Comparison of ENCODE assay signal across 10 mouse cellular contexts in the genomic region with DNA sequence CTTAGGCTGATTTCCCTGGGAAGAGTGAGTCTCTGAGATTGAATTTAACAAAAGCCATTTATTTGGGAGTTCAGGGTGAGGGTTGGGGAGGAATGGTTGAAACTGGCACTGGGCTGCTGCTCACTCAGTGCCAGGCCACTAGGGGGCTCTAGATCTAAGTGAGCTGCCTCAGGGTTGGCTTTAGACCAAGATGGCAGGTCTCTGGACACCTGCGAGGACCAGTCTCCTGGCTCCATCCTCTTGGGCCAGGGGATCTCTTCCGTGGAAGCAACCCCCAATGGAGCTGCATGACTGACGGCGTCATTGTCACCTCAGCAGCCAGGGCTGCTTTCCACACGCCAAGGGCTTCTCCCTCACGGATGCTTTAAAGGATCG. TPM values are rescaled to one million over a fixed set of nuclear protein-coding genes. Genes with fewer than 3 reads are reported as not detected.
DNase-seq lines count a peak whose midpoint lies in the region; ATAC-seq and TF ChIP-seq lines count a peak whose summit lies in the region.
"Had no signal": no experiment of that assay in that cellular context is flagged by ENCODE, and none has a peak within 500 bp of the region (broad histone marks: within the 10 kb centered on the region; RNA-seq: fewer than 3 reads in every experiment).

No protein-coding gene starts in this region.

- no peaks in the 10 kb centered on the region for H3K4me1 ChIP-seq in forebrain, embryonic 11.5 days (replicated peaks; ENCODE audit: control insufficient read depth, insufficient read depth, low read length)
- no peaks in the 10 kb centered on the region for H3K4me1 ChIP-seq in forebrain, embryonic 14.5 days (ENCODE audit: control insufficient read depth, insufficient read depth, low read length)
- H3K4me1 ChIP-seq in midbrain, postnatal 0 days (ENCODE audit: insufficient read depth, low read length) = no peaks in the 10 kb centered on the region
- no peaks in the 10 kb centered on the region for H3K4me1 ChIP-seq in midbrain, embryonic 10.5 days
- H3K4me1 ChIP-seq: limb, embryonic 13.5 days had no signal

- H3K4me2 ChIP-seq in forebrain, embryonic 11.5 days (ENCODE audit: low read depth, low read length, severe bottlenecking) = no peak overlapping the region
- no peak overlapping the region for H3K4me2 ChIP-seq in forebrain, embryonic 14.5 days (ENCODE audit: low read length)
- no peak overlapping the region for H3K4me2 ChIP-seq in midbrain, postnatal 0 days (ENCODE audit: low read depth, low read length, poor library complexity, severe bottlenecking)
- H3K4me2 ChIP-seq: limb, embryonic 13.5 days had no signal

- no peak overlapping the region for H3K27ac ChIP-seq in forebrain, embryonic 11.5 days (ENCODE audit: low read depth, low read length)
- no peak overlapping the region for H3K27ac ChIP-seq in forebrain, embryonic 14.5 days (ENCODE audit: low read depth, low read length)
- H3K27ac ChIP-seq in midbrain, postnatal 0 days (ENCODE audit: low read depth, low read length) = no peak overlapping the region
- no peak overlapping the region for H3K27ac ChIP-seq in midbrain, embryonic 10.5 days (replicated peaks)
- H3K27ac ChIP-seq: limb, embryonic 13.5 days had no signal

- 66% methylated on average over 7 of the region's 7 CpGs for WGBS in forebrain, embryonic 11.5 days
- WGBS in forebrain, embryonic 14.5 days = 63% methylated on average over 7 of the region's 7 CpGs
- WGBS in midbrain, postnatal 0 days = 62% methylated on average over 7 of the region's 7 CpGs
- 61% methylated on average over 7 of the region's 7 CpGs for WGBS in midbrain, embryonic 10.5 days

- ATAC-seq in forebrain, embryonic 11.5 days (replicated peaks; ENCODE audit: low FRiP score) = peak; percentile 8; the same call in 1 of the 2 replicates
- ATAC-seq in forebrain, embryonic 14.5 days = no peak
- ATAC-seq in midbrain, postnatal 0 days (ENCODE audit: low FRiP score) = no peak
- ATAC-seq in megakaryocyte progenitor cell, adult 5-6 weeks (replicated peaks; ENCODE audit: poor library complexity) = peak; percentile 58

- DNase-seq in forebrain, embryonic 11.5 days (ENCODE audit: low spot score) = no peak
- no peak for DNase-seq in forebrain, embryonic 14.5 days (ENCODE audit: low spot score)
- DNase-seq in midbrain, postnatal 0 days (ENCODE audit: low spot score) = no peak
- no peak for DNase-seq in midbrain, embryonic 10.5 days (ENCODE audit: low spot score)
- DNase-seq in brain, adult 2 months (ENCODE audit: low read depth, low spot score) = peak; percentile 59
- no peak for DNase-seq in lung, postnatal 10 days
- no peak for DNase-seq in yolk sac, embryonic 10.5 days (ENCODE audit: low spot score)

- H3K9ac ChIP-seq in forebrain, embryonic 11.5 days (ENCODE audit: low read length) = no peak overlapping the region
- H3K9ac ChIP-seq in forebrain, embryonic 14.5 days (ENCODE audit: low read length) = no peak overlapping the region
- no peak overlapping the region for H3K9ac ChIP-seq in midbrain, postnatal 0 days (replicated peaks; ENCODE audit: low read length, poor library complexity, severe bottlenecking)
- H3K9ac ChIP-seq: limb, embryonic 13.5 days had no signal

- H3K4me3 ChIP-seq in forebrain, embryonic 11.5 days (ENCODE audit: low read depth, low read length) = no peak overlapping the region
- no peak overlapping the region for H3K4me3 ChIP-seq in forebrain, embryonic 14.5 days (ENCODE audit: low read depth, low read length)
- no peak overlapping the region for H3K4me3 ChIP-seq in midbrain, postnatal 0 days (ENCODE audit: low read depth, low read length)
- H3K4me3 ChIP-seq in midbrain, embryonic 10.5 days = no peak overlapping the region
- H3K4me3 ChIP-seq: limb, embryonic 13.5 days had no signal

- peak; percentile 58 for TF ChIP-seq CTCF in midbrain, postnatal 0 days (IDR thresholded peaks at IDR 0.05)

- no peaks in the 10 kb centered on the region for H3K36me3 ChIP-seq in forebrain, embryonic 11.5 days (ENCODE audit: control insufficient read depth, insufficient read depth, low read length)
- H3K36me3 ChIP-seq in forebrain, embryonic 14.5 days (ENCODE audit: control insufficient read depth, insufficient read depth, low read length) = no peaks in the 10 kb centered on the region
- no peaks in the 10 kb centered on the region for H3K36me3 ChIP-seq in midbrain, postnatal 0 days (ENCODE audit: insufficient read depth, low read length)
- H3K36me3 ChIP-seq in midbrain, embryonic 10.5 days = no peaks in the 10 kb centered on the region
- H3K36me3 ChIP-seq: limb, embryonic 13.5 days had no signal

- H3K27me3 ChIP-seq in forebrain, embryonic 11.5 days (ENCODE audit: control insufficient read depth, insufficient read depth, low read length) = no peaks in the 10 kb centered on the region
- no peaks in the 10 kb centered on the region for H3K27me3 ChIP-seq in forebrain, embryonic 14.5 days (replicated peaks; ENCODE audit: control insufficient read depth, insufficient read depth, low read length)
- no peaks in the 10 kb centered on the region for H3K27me3 ChIP-seq in midbrain, postnatal 0 days (ENCODE audit: insufficient read depth, low read length)
- H3K27me3 ChIP-seq in midbrain, embryonic 10.5 days (ENCODE audit: low read depth, poor library complexity, severe bottlenecking) = no peaks in the 10 kb centered on the region
- H3K27me3 ChIP-seq: limb, embryonic 13.5 days had no signal

- peaks cover 71% of the 10 kb centered on the region for H3K9me3 ChIP-seq in forebrain, embryonic 11.5 days (ENCODE audit: control insufficient read depth, low read length)
- H3K9me3 ChIP-seq in forebrain, embryonic 14.5 days (replicated peaks; ENCODE audit: control insufficient read depth, low read length) = peaks cover 59% of the 10 kb centered on the region
- peaks cover 78% of the 10 kb centered on the region for H3K9me3 ChIP-seq in midbrain, postnatal 0 days (ENCODE audit: low read length)
- peaks cover 94% of the 10 kb centered on the region for H3K9me3 ChIP-seq in midbrain, embryonic 10.5 days (replicated peaks)

RNA-seq across cellular contexts. Expression of gene Trpm8, which starts 7.5 kb away (rescaled TPM):
- not detected in 2 replicates for polyA plus RNA-seq in forebrain, embryonic 11.5 days (2014; fragmentation: Nextera tagmentation; extraction: Ambion mirVana)
- not detected in 2 replicates for polyA plus RNA-seq in forebrain, embryonic 14.5 days (2014; fragmentation: Nextera tagmentation; extraction: Ambion mirVana)
- 1.2 TPM in 2 replicates for total RNA-seq in midbrain, postnatal 0 days (2014; rRNA removed)
- 0.21 and 0.29 TPM in 2 replicates for polyA plus RNA-seq in midbrain, postnatal 0 days (2015; fragmentation: Nextera tagmentation; extraction: Ambion mirVana)
- not detected in 2 replicates for polyA plus RNA-seq in midbrain, embryonic 10.5 days (2016; fragmentation: Nextera tagmentation; extraction: Ambion mirVana)
- not detected in 2 replicates for total RNA-seq in megakaryocyte progenitor cell, adult 5-6 weeks (2015)
- not detected in 2 replicates for total RNA-seq in megakaryocyte progenitor cell, adult 5-6 weeks (2017)
- polyA plus RNA-seq: limb, embryonic 13.5 days; spleen, adult 2 months had no signal

RNA-seq across cellular contexts. Expression of gene Hjurp, which starts 7.5 kb away (rescaled TPM):
- 221 and 223 TPM in 2 replicates for polyA plus RNA-seq in forebrain, embryonic 11.5 days (2014; fragmentation: Nextera tagmentation; extraction: Ambion mirVana)
- 64.5 and 76.3 TPM in 2 replicates for polyA plus RNA-seq in forebrain, embryonic 14.5 days (2014; fragmentation: Nextera tagmentation; extraction: Ambion mirVana)
- total RNA-seq in midbrain, postnatal 0 days (2014; rRNA removed) = 88.0 and 96.8 TPM in 2 replicates
- polyA plus RNA-seq in midbrain, postnatal 0 days (2015; fragmentation: Nextera tagmentation; extraction: Ambion mirVana) = 42.3 and 45.9 TPM in 2 replicates
- polyA plus RNA-seq in midbrain, embryonic 10.5 days (2016; fragmentation: Nextera tagmentation; extraction: Ambion mirVana) = 213 and 222 TPM in 2 replicates
- 104 and 106 TPM in 2 replicates for total RNA-seq in megakaryocyte progenitor cell, adult 5-6 weeks (2015)
- 156 and 189 TPM in 2 replicates for total RNA-seq in megakaryocyte progenitor cell, adult 5-6 weeks (2017)

RNA-seq across cellular contexts. Expression of gene Mroh2a, which starts 58.1 kb away (rescaled TPM):
- 2.5 and 3.0 TPM in 2 replicates for polyA plus RNA-seq in forebrain, embryonic 11.5 days (2014; fragmentation: Nextera tagmentation; extraction: Ambion mirVana)
- polyA plus RNA-seq in forebrain, embryonic 14.5 days (2014; fragmentation: Nextera tagmentation; extraction: Ambion mirVana) = 1.3 and 1.7 TPM in 2 replicates
- not detected in 2 replicates for total RNA-seq in midbrain, postnatal 0 days (2014; rRNA removed)
- polyA plus RNA-seq in midbrain, postnatal 0 days (2015; fragmentation: Nextera tagmentation; extraction: Ambion mirVana) = 0.56 and 1.2 TPM in 2 replicates
- polyA plus RNA-seq in midbrain, embryonic 10.5 days (2016; fragmentation: Nextera tagmentation; extraction: Ambion mirVana) = 0.91 and 1.3 TPM in 2 replicates
- 0.39 and 1.1 TPM in 2 replicates for total RNA-seq in megakaryocyte progenitor cell, adult 5-6 weeks (2015)
- total RNA-seq in megakaryocyte progenitor cell, adult 5-6 weeks (2017) = 0.10 and 0.17 TPM in 2 replicates

Comparison
In these comparisons a context has a peak if more than half of its experiments do, and no peak if none do; other contexts are left out.
1. ATAC-seq: peak in forebrain, embryonic 11.5 days (single experiment) and megakaryocyte progenitor cell, adult 5-6 weeks (single experiment); none in forebrain, embryonic 14.5 days (single experiment) and midbrain, postnatal 0 days (single experiment).